8 mouse cellular contexts compared by ENCODE assay signal in the genomic region with DNA sequence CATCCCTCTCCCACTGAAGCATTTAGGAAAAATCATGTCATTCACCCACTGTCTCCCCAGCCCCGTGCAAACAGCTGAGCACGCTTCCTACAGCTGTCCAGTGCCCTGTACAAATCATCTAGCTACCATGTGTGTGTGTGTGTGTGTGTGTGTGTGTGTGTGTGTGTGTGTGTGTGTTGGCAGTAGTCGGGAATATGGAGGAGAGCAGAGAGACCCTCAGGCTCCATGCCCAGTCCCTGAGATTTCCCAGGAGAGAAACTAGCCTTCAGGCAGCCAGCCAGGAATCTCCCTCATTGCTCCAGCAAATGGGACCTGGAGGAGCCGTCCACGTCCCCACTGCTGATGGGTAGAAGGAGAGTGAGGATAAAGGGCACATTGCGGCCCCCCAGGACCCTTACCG.
DNase-seq lines count a peak whose midpoint lies in the region; ATAC-seq and TF ChIP-seq lines count a peak whose summit lies in the region.

No protein-coding gene starts in this region.

- H3K36me3 ChIP-seq in heart, embryonic 13.5 days: no peaks in the 10 kb centered on the region
- no peaks in the 10 kb centered on the region for H3K36me3 ChIP-seq in heart, adult 2 months (ENCODE audit: control insufficient read depth, insufficient read depth, low read length)

- no peaks in the 10 kb centered on the region for H3K79me2 ChIP-seq in heart, adult 2 months (replicated peaks; ENCODE audit: control insufficient read depth, insufficient read depth, low read length)

- TF ChIP-seq POLR2A in heart, adult 2 months (IDR thresholded peaks at IDR 0.05; ENCODE audit: insufficient read depth, low read depth, low read length): no peak

- H3K4me1 ChIP-seq in heart, embryonic 13.5 days: peaks cover 10% of the 10 kb centered on the region
- no peaks in the 10 kb centered on the region for H3K4me1 ChIP-seq in heart, adult 2 months (ENCODE audit: control insufficient read depth, insufficient read depth, low read length)

- no peak for ATAC-seq in heart, embryonic 13.5 days (ENCODE audit: extremely low read depth, insufficient number of reproducible peaks, low FRiP score, low TSS enrichment)

- no peak for TF ChIP-seq CTCF in heart, adult 2 months (IDR thresholded peaks at IDR 0.05)

- H3K9me3 ChIP-seq in heart, embryonic 13.5 days: no peaks in the 10 kb centered on the region

- peaks cover 27% of the 10 kb centered on the region for H3K27me3 ChIP-seq in heart, embryonic 13.5 days (replicated peaks)
- peaks cover 1% of the 10 kb centered on the region; the same call in 1 of the 2 replicates for H3K27me3 ChIP-seq in heart, adult 2 months (ENCODE audit: control insufficient read depth, insufficient read depth, low read length)

- H3K4me2 ChIP-seq in heart, embryonic 13.5 days: peak overlapping the region; percentile 52

- DNase-seq in heart, adult 2 months: no peak
- peak; percentile 67 for DNase-seq in testis, postnatal 10 days (ENCODE audit: low spot score)
- DNase-seq in testis, postnatal 14 days (ENCODE audit: low spot score): no peak
- peak; percentile 9 to 14 for DNase-seq in layer of hippocampus, postnatal 36 days
- DNase-seq in MN1 (ENCODE audit: low spot score): no peak
- DNase-seq in urinary bladder, postnatal 36 days (ENCODE audit: low spot score in 2 of 2): no peak
- no peak for DNase-seq in liver

- no peak for TF ChIP-seq EP300 in heart, adult 2 months (IDR thresholded peaks at IDR 0.05; ENCODE audit: insufficient read depth, low read depth, low read length)

- intact Hi-C loops in heart, adult 2 months (cut with DNase I): no loop called here

- no peak overlapping the region for H3K27ac ChIP-seq in heart, embryonic 13.5 days (replicated peaks)
- no peak overlapping the region for H3K27ac ChIP-seq in heart, adult 2 months

- H3K4me3 ChIP-seq in heart, embryonic 13.5 days: peak overlapping the region; percentile 12; the same call in 1 of the 2 replicates
- no peak overlapping the region for H3K4me3 ChIP-seq in heart, adult 2 months

- H3K9ac ChIP-seq in heart, embryonic 13.5 days: no peak overlapping the region
- H3K9ac ChIP-seq in heart, adult 2 months (ENCODE audit: low read depth, low read length): no peak overlapping the region

- 23% methylated on average over 7 of the region's 7 CpGs for WGBS in heart, embryonic 13.5 days
- WGBS in heart, adult 2 months: 17% methylated on average over 7 of the region's 7 CpGs

Comparison
In these comparisons a context has a peak if more than half of its experiments do, and no peak if none do; other contexts are left out.
1. DNase-seq: peak in testis, postnatal 10 days (single experiment) and layer of hippocampus, postnatal 36 days (2 of 2); none in heart, adult 2 months (0 of 2), testis, postnatal 14 days (single experiment), MN1 (single experiment), urinary bladder, postnatal 36 days (0 of 2) and liver (single experiment).